Mouse (Mus musculus) lung, embryonic 14.5 days (tissue): ENCODE data around the gene Fam78a. TPM values are rescaled to one million over a fixed set of nuclear protein-coding genes. Genes with fewer than 3 reads are reported as not detected.

Source experiments
- ATAC-seq: fragments of 200-750 bp; cut with Nextera tagmentation; 2 replicates; pipeline ENCODE4 v1.8.0; 2017; ENCODE audit warnings: mild to moderate bottlenecking, moderate TSS enrichment, moderate library complexity; ENCODE audit not compliant: insufficient read depth
- DNase-seq: peaks from one replicate; pipeline ENCODE4 v3.0.0-alpha.2; 2015
- H3K27ac ChIP-seq: fragments of 300-500 bp; sonication (generic); 2 replicates; pipeline ENCODE4 v1.5.1; 2014; ENCODE audit warnings: low read depth, mild to moderate bottlenecking, moderate library complexity
- H3K27me3 ChIP-seq: fragments of 300-500 bp; sonication (generic); 2 replicates; pipeline ENCODE4 v1.6.1; 2014; ENCODE audit warnings: low read length, control low read depth; ENCODE audit not compliant: insufficient read depth
- H3K36me3 ChIP-seq: fragments of 300-500 bp; sonication (generic); 2 replicates; pipeline ENCODE4 v1.6.1; 2014; ENCODE audit warnings: control low read depth; ENCODE audit not compliant: insufficient read depth
- H3K4me1 ChIP-seq: fragments of 300-500 bp; sonication (generic); 2 replicates; pipeline ENCODE4 v1.6.1; 2014; ENCODE audit warnings: antibody characterized with exemption, control low read depth; ENCODE audit not compliant: insufficient read depth
- H3K4me2 ChIP-seq: fragments of 300-500 bp; sonication (generic); 2 replicates; pipeline ENCODE4 v1.6.1; 2014; ENCODE audit warnings: mild to moderate bottlenecking
- H3K4me3 ChIP-seq: fragments of 300-500 bp; sonication (generic); 2 replicates; pipeline ENCODE4 v1.5.1; 2014; ENCODE audit warnings: low read depth, low read length
- H3K9ac ChIP-seq: fragments of 300-500 bp; sonication (generic); 2 replicates; pipeline ENCODE4 v1.6.1; 2014
- H3K9me3 ChIP-seq: fragments of 300-500 bp; sonication (generic); 2 replicates; pipeline ENCODE4 v1.6.1; 2016; ENCODE audit warnings: low read depth, low read length, control low read depth
- CTCF ChIP-seq: IDR thresholded peaks from 2 replicates; pipeline ENCODE4 v1.5.1; 2016; ENCODE audit warnings: antibody characterized with exemption, low read depth
- WGBS: fragments of 180-500 bp; shearing (Covaris S2); extraction: QIAGEN DNeasy Blood & Tissue Kit; methylation state at CpG from one replicate; pipeline ENCODE4 v1.1.7; 2014; 5-methylcytosine and 5-hydroxymethylcytosine counted together
- polyA plus RNA-seq: library from polyadenylated mRNA; unstranded; fragments of >200 nt; fragmentation: Nextera tagmentation; extraction: Ambion mirVana; gene quantifications from 2 replicates; pipeline ENCODE4 v1.2.1, GENCODE M21; 2014

The Fam78a gene
- polyA plus RNA-seq = 4.5 and 4.9 TPM in 2 replicates

DNA sequence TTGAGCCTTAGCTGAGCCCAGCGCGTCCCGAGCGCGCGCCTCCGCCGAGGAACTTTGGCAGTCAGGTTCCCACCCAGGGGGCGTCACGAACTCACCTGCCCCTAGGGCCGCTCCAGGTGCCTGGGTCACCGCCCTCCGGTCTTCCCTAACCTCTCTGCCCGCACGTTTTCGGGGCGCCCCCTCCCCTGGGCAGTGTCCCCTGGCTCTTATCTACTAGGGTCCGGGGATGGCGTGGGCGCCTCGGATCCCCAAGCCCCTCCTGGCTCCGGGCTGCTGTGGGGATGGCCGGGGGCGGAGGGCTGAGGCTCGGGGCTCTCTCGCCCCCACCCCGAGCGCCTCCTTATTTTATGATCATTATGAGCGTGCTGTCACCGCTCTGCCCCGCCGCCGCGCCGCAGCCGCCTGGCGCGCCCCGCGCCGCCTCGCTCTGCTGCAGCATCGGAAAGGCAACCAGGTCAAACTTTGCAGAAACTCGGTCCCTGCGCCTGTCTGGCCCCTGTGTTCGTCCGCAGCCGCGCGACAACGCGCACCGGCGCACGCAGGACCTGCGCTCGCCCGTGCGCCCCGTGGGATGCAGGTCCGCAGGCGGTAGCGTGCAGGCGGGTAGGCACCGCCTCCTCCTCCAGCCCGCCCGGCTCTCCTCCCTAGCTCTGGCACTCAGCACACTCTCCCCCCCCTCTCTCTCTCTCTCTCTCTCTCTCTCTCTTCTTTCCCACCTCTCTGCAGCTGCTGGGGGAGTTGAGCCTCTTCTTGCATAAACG lies at the start of gene Fam78a:
TSS of gene Fam78a (minus strand) at position 747 of the 761 bp plus-strand sequence.
- H3K9ac ChIP-seq = peak within 1 kb of the TSS; percentile 57
- DNase-seq = peak; percentile 67
- H3K9me3 ChIP-seq = no peaks in the 10 kb centered on the region
- H3K4me3 ChIP-seq = peak within 1 kb of the TSS; percentile 60
- 0 out of 2 replicates have a peak, but pooled peaks cover 3% of the 10 kb centered on the region for H3K4me1 ChIP-seq
- peak within 1 kb of the TSS; percentile 99 for H3K4me2 ChIP-seq
- H3K27ac ChIP-seq = peak within 1 kb of the TSS; percentile 24; the same call in 1 of the 2 replicates
- WGBS = 1% methylated on average over 58 of the region's 68 CpGs
- peak; percentile 79 for ATAC-seq
- peaks cover 57% of the 10 kb centered on the region for H3K27me3 ChIP-seq
- no peak for TF ChIP-seq CTCF
- H3K36me3 ChIP-seq = no peaks in the 10 kb centered on the region

DNA sequence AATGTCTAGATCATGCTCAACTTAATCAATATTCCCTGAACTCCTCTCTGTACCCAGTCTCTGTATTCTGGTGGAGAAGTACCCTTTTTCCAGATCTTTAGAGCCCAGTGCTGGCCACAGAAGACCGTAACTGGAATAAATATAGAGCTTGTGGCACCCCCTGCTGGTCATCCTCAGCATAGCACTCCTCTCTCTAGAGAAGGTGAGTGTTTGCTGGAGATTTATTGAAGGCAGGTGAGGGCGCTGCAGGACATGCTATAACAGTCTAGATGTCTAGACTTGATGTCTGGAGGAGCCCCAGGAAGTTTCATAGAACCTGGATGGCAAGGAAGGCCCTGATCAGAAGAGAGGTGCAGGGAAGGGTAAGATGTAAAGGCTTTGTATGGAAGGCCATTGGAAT lies 49.4 kb upstream of the Fam78a start:
- peak; percentile 88 for DNase-seq
- Histone ChIP-seq H3K4me2 (no peak overlapping the region), H3K27ac (no peak overlapping the region), H3K36me3 (no peaks in the 10 kb centered on the region), H3K4me3 (no peak overlapping the region), H3K27me3 (no peaks in the 10 kb centered on the region), H3K9me3 (no peaks in the 10 kb centered on the region), H3K9ac (no peak overlapping the region), H3K4me1 (no peaks in the 10 kb centered on the region)
- ATAC-seq = no peak
- peak; percentile 94 for TF ChIP-seq CTCF
- WGBS = 7% methylated on average over 2 of the region's 2 CpGs

DNA sequence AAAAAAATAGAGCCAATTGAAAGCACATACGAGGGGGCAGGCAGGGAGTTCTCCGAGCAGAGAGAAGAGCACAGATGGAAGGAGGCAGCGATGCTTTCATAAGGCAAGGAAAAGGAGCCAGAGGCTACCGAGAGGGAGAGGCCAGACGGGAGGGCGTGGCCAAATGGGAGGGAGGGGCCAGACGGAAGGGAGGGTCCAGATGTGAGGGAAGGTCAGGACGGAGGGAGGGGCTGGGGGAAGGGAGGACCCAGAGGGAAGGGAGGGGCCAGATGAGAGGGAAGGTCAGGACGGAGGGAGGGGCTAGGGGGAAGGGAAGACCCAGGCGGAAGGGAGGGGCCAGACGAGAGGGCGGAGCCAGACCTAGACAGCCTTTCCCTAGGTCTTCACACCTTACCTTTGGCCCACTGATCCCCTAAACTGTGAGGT lies 47.9 kb upstream of the Fam78a start:
- Histone ChIP-seq H3K9me3 (no peaks in the 10 kb centered on the region), H3K4me3 (no peak overlapping the region), H3K36me3 (no peaks in the 10 kb centered on the region), H3K4me2 (0 out of 2 replicates have a peak overlapping the region, but pooled peaks have one; percentile 10), H3K4me1 (no peaks in the 10 kb centered on the region), H3K27me3 (no peaks in the 10 kb centered on the region), H3K9ac (no peak overlapping the region), H3K27ac (no peak overlapping the region)
- TF ChIP-seq CTCF = no peak
- DNase-seq (peak; percentile 64), ATAC-seq (no peak)
- WGBS = 7% methylated on average over 12 of the region's 12 CpGs

DNA sequence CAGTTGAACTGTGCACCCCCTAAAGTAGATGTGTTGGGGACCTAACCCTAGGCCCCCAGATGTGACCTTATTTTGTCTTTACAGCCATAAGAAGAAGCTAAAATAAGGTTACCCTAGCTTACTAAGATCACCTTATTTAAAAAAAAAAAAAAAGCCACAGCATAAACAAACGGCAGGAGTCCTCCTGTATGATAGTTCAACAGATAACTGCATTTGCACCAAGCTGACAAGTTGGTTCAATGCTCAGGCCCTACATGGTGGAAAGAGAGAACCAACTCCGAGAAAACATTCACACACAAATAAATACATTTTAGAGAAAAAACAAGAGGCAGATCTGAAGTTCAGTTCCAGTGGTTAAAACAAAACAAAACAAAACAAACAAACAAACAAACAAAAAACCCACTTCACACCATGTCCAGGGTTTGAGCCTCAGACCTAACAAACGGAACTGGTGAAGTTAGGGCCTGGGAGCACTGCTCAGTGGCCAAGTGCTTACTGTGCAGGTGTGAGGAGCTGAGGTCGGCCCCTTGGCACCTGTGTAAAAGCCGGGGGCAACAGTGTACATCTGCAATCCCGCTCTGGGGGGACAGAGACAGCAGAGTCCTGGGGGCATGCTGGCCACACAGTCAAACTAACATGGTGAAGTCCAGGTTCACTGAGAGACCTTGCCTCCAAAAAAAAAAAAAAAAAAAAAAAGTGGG lies 47.4 kb upstream of the Fam78a start:
- ATAC-seq (no peak), DNase-seq (no peak)
- no peak for TF ChIP-seq CTCF
- Histone ChIP-seq H3K9ac (no peak overlapping the region), H3K36me3 (no peaks in the 10 kb centered on the region), H3K27me3 (no peaks in the 10 kb centered on the region), H3K9me3 (no peaks in the 10 kb centered on the region), H3K27ac (no peak overlapping the region), H3K4me1 (no peaks in the 10 kb centered on the region), H3K4me3 (no peak overlapping the region), H3K4me2 (no peak overlapping the region)
- WGBS = 59% methylated on average over 6 of the region's 6 CpGs

DNA sequence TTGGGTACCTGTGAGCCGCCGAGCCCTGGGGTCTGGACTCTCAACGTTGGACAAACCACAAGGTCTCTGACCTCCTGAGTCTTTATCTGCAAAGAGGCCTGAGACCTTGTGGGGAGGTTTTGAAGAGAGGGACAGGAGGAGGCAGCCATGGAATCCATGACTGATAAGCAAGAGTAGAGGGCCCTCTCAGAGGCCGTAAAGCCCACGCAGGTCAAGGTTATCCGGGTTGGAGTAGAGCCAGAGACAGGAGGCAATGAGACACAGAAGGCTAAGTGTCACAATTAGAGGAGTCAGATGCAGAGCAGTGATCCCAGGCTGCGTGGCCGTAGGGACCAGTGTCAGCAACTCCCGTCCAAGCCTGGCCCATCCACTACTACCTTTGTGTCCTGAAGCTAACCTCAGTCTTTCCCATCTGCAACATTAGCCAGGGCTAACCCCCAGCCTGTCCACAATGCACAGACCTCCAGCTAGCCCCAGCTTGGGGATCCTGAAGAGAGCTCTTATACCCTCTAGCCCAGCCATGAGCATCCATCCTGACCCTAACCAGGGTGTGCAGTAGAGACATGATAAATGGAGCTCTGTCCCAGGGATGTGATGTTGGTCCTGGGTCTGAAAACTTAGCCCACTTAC lies 46.7 kb upstream of the Fam78a start:
- no peak for ATAC-seq
- H3K9me3 ChIP-seq = no peaks in the 10 kb centered on the region
- H3K4me2 ChIP-seq = no peak overlapping the region
- no peaks in the 10 kb centered on the region for H3K27me3 ChIP-seq
- TF ChIP-seq CTCF = no peak
- H3K9ac ChIP-seq = no peak overlapping the region
- H3K4me3 ChIP-seq = no peak overlapping the region
- no peak overlapping the region for H3K27ac ChIP-seq
- no peaks in the 10 kb centered on the region for H3K4me1 ChIP-seq
- no peak for DNase-seq
- WGBS = 50% methylated on average over 9 of the region's 9 CpGs
- H3K36me3 ChIP-seq = no peaks in the 10 kb centered on the region

DNA sequence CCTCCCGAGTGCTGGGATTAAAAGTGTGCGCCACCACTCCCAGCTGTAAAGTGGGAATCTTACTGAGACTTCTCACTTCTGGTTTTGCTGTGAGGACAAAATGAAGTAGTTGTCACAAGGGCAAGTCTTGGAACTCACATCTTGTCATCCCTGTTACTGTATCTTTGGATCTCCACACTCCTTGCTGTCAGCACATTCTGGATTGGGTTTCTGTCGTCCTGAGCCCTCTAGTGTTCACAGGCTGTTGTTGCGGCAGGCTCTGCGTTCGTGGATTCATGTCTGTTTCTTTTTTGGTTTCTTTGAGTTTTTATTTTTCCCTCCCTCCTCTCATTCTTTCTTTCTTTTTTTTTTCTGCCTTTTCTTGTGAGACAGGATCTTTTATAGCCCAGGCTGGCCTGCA lies 45.8 kb upstream of the Fam78a start:
- ATAC-seq (no peak), DNase-seq (peak; percentile 83)
- TF ChIP-seq CTCF = peak; percentile 86
- peak overlapping the region; percentile 36 for H3K9ac ChIP-seq
- H3K9me3 ChIP-seq = no peaks in the 10 kb centered on the region
- no peaks in the 10 kb centered on the region for H3K36me3 ChIP-seq
- 32% methylated on average over 6 of the region's 6 CpGs for WGBS
- no peak overlapping the region for H3K4me3 ChIP-seq
- no peaks in the 10 kb centered on the region for H3K27me3 ChIP-seq
- peak overlapping the region; percentile 12; the same call in 1 of the 2 replicates for H3K27ac ChIP-seq
- H3K4me2 ChIP-seq = peak overlapping the region; percentile 40
- H3K4me1 ChIP-seq = no peaks in the 10 kb centered on the region
